ENCODE assay signal across 8 mouse cellular contexts in genomic region chr7:130827431-130827830, GRCm38 (mm10). TPM values are rescaled to one million over a fixed set of nuclear protein-coding genes. Genes with fewer than 3 reads are reported as not detected.
DNase-seq lines count a peak whose midpoint lies in the region; ATAC-seq lines count a peak whose summit lies in the region.

No protein-coding gene starts in this region.

- no peaks in the 10 kb centered on the region for H3K36me3 ChIP-seq in hindbrain, embryonic 10.5 days
- no peaks in the 10 kb centered on the region for H3K36me3 ChIP-seq in hindbrain, embryonic 12.5 days
- no peaks in the 10 kb centered on the region for H3K36me3 ChIP-seq in forebrain, embryonic 11.5 days (ENCODE audit: control insufficient read depth, insufficient read depth, low read length)

- H3K9me3 ChIP-seq in hindbrain, embryonic 10.5 days: no peaks in the 10 kb centered on the region
- no peaks in the 10 kb centered on the region for H3K9me3 ChIP-seq in hindbrain, embryonic 12.5 days (replicated peaks)
- no peaks in the 10 kb centered on the region for H3K9me3 ChIP-seq in forebrain, embryonic 11.5 days (ENCODE audit: control insufficient read depth, low read length)

- DNase-seq in hindbrain, embryonic 10.5 days (ENCODE audit: low spot score): peak; percentile 34
- peak; percentile 50 for DNase-seq in urinary bladder, postnatal 25 days (ENCODE audit: low spot score)
- no peak for DNase-seq in urinary bladder, postnatal 10 days (ENCODE audit: low spot score)
- DNase-seq in embryo, embryonic 11 days: peak; percentile 82
- peak; percentile 59 to 81 for DNase-seq in kidney, postnatal 25 days
- no peak for DNase-seq in forebrain, embryonic 11.5 days (ENCODE audit: low spot score)

- H3K27ac ChIP-seq in hindbrain, embryonic 10.5 days: no peak overlapping the region
- no peak overlapping the region for H3K27ac ChIP-seq in hindbrain, embryonic 12.5 days
- H3K27ac ChIP-seq in forebrain, embryonic 11.5 days (ENCODE audit: low read depth, low read length): no peak overlapping the region

- 0 out of 2 replicates have a peak, but pooled peaks cover 4% of the 10 kb centered on the region for H3K4me1 ChIP-seq in hindbrain, embryonic 10.5 days (replicated peaks)
- H3K4me1 ChIP-seq in hindbrain, embryonic 12.5 days: no peaks in the 10 kb centered on the region
- no peaks in the 10 kb centered on the region for H3K4me1 ChIP-seq in forebrain, embryonic 11.5 days (replicated peaks; ENCODE audit: control insufficient read depth, insufficient read depth, low read length)

- no peak overlapping the region for H3K4me3 ChIP-seq in hindbrain, embryonic 10.5 days
- no peak overlapping the region for H3K4me3 ChIP-seq in hindbrain, embryonic 12.5 days
- no peak overlapping the region for H3K4me3 ChIP-seq in forebrain, embryonic 11.5 days (ENCODE audit: low read depth, low read length)

- 70% methylated on average over 3 of the region's 3 CpGs for WGBS in hindbrain, embryonic 10.5 days
- WGBS in hindbrain, embryonic 12.5 days: 57% methylated on average over 3 of the region's 3 CpGs
- WGBS in forebrain, embryonic 11.5 days: 65% methylated on average over 3 of the region's 3 CpGs

- H3K27me3 ChIP-seq in hindbrain, embryonic 10.5 days (ENCODE audit: insufficient read depth, poor library complexity, severe bottlenecking): peaks cover 15% of the 10 kb centered on the region
- no peaks in the 10 kb centered on the region for H3K27me3 ChIP-seq in hindbrain, embryonic 12.5 days
- H3K27me3 ChIP-seq in forebrain, embryonic 11.5 days (ENCODE audit: control insufficient read depth, insufficient read depth, low read length): peaks cover 1% of the 10 kb centered on the region; the same call in 1 of the 2 replicates

- no peak overlapping the region for H3K4me2 ChIP-seq in hindbrain, embryonic 12.5 days (replicated peaks)
- no peak overlapping the region for H3K4me2 ChIP-seq in forebrain, embryonic 11.5 days (ENCODE audit: low read depth, low read length, severe bottlenecking)

- no peak overlapping the region for H3K9ac ChIP-seq in hindbrain, embryonic 12.5 days
- no peak overlapping the region for H3K9ac ChIP-seq in forebrain, embryonic 11.5 days (ENCODE audit: low read length)

- ATAC-seq in hindbrain, embryonic 12.5 days (ENCODE audit: low FRiP score): no peak
- ATAC-seq in megakaryocyte, adult 5-6 weeks (ENCODE audit: poor library complexity, severe bottlenecking): peak; percentile 42; the same call in 1 of the 2 replicates
- no peak for ATAC-seq in forebrain, embryonic 11.5 days (replicated peaks; ENCODE audit: low FRiP score)

RNA-seq across cellular contexts. Expression of gene Plekha1, which starts 38.1 kb away (rescaled TPM):
- polyA plus RNA-seq in hindbrain, embryonic 10.5 days (2016; fragmentation: Nextera tagmentation; extraction: Ambion mirVana): 39.5 and 47.8 TPM in 2 replicates
- 56.5 and 59.0 TPM in 2 replicates for polyA plus RNA-seq in hindbrain, embryonic 12.5 days (2016; fragmentation: Nextera tagmentation; extraction: Ambion mirVana)
- total RNA-seq in megakaryocyte, adult 5-6 weeks (2015): 36.5 and 38.9 TPM in 2 replicates
- 56.6 and 57.7 TPM in 2 replicates for total RNA-seq in megakaryocyte, adult 5-6 weeks (2017)
- 31.4 and 32.2 TPM in 2 replicates for polyA plus RNA-seq in forebrain, embryonic 11.5 days (2014; fragmentation: Nextera tagmentation; extraction: Ambion mirVana)

RNA-seq across cellular contexts. Expression of gene Btbd16, which starts 53.6 kb away (rescaled TPM):
- not detected in 2 replicates for polyA plus RNA-seq in hindbrain, embryonic 10.5 days (2016; fragmentation: Nextera tagmentation; extraction: Ambion mirVana)
- not detected in 2 replicates for polyA plus RNA-seq in hindbrain, embryonic 12.5 days (2016; fragmentation: Nextera tagmentation; extraction: Ambion mirVana)
- 0.25 TPM in 1 of 2 replicates, not detected in the other for total RNA-seq in megakaryocyte, adult 5-6 weeks (2015)
- total RNA-seq in megakaryocyte, adult 5-6 weeks (2017): 0.29 TPM in 1 of 2 replicates, not detected in the other
- not detected in 2 replicates for polyA plus RNA-seq in forebrain, embryonic 11.5 days (2014; fragmentation: Nextera tagmentation; extraction: Ambion mirVana)

Comparison
In these comparisons a context has a peak if more than half of its experiments do, and no peak if none do; other contexts are left out.
1. DNase-seq: peak in hindbrain, embryonic 10.5 days (single experiment), urinary bladder, postnatal 25 days (single experiment), embryo, embryonic 11 days (single experiment) and kidney, postnatal 25 days (2 of 2); none in urinary bladder, postnatal 10 days (single experiment) and forebrain, embryonic 11.5 days (single experiment).